Mouse (Mus musculus): Measurements from ENCODE around the gene Ndufaf7.

DNA sequence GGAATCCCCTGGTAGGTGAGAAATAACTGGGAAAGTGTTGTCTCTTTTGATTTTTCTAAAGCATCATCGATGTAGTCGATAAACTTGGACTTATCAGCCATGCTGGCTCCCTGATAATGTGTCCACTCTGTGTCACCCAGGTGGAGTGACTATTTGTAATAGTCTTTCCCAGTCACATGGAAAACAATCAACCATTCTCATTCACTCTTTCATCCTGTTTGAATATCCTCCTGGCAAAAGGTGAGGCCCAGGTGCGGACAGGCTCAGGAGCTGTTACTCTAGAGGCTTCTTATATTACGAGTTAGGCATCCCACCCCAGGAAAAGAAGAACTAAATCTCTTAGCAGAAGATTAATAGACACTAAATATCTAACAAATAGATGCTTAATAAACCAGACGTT is 30.0 kb upstream of the Ndufaf7 start, which contains the start of gene Sult6b1:
- TF ChIP-seq POLR2A (IDR thresholded peaks at IDR 0.05; ENCODE audit: extremely low read depth, insufficient read depth, low read length) (no peak), CTCF (IDR thresholded peaks at IDR 0.05; ENCODE audit: extremely low read depth, insufficient read depth, low read length) (no peak)
